Mouse (Mus musculus): ENCODE data around the gene Slc6a20b.

DNA sequence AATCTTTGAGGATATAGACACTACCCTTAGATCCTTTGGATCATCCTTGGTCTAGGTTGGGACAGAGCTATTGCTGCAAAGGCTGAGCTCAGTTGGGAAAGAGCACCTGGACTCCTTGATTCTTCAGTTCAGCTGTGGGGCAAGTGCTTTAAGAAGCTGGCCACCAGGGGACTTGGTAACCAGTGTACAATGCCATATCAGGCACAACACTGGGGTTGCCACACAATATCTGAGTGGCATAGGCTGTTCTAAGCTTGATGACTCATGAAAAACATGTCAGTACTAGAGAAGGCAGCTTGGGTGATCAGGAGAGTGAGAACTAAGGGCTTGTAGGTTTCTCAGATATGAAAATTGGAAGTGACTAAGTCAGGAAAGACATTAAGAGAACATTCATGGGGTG, 26.6 kb upstream of the Slc6a20b start:
- TF ChIP-seq CTCF (IDR thresholded peaks at IDR 0.05; ENCODE audit: low read depth) (no peak), EP300 (IDR thresholded peaks at IDR 0.05; ENCODE audit: low read depth) (no peak)
